In genomic region chr3:69468280-69469008, GRCm38 (mm10) we compare ENCODE assay signal across 11 mouse cellular contexts.
DNase-seq lines count a peak whose midpoint lies in the region; ATAC-seq lines count a peak whose summit lies in the region.
"Had no signal": no experiment of that assay in that cellular context is flagged by ENCODE, and none has a peak within 500 bp of the region (broad histone marks: within the 10 kb centered on the region; RNA-seq: fewer than 3 reads in every experiment).

No protein-coding gene starts in this region.

- H3K4me1 ChIP-seq in heart, embryonic 13.5 days = peaks cover 43% of the 10 kb centered on the region
- H3K4me1 ChIP-seq: kidney, embryonic 15.5 days had no signal

- H3K27me3 ChIP-seq in heart, embryonic 13.5 days (replicated peaks) = no peaks in the 10 kb centered on the region
- H3K27me3 ChIP-seq: hindbrain, embryonic 15.5 days; kidney, embryonic 15.5 days had no signal

- H3K9ac ChIP-seq in heart, embryonic 13.5 days = no peak overlapping the region
- H3K9ac ChIP-seq: hindbrain, embryonic 15.5 days; kidney, embryonic 15.5 days had no signal

- H3K4me3 ChIP-seq in heart, embryonic 13.5 days = no peak overlapping the region
- H3K4me3 ChIP-seq: hindbrain, embryonic 15.5 days; kidney, embryonic 15.5 days; myocyte had no signal

- H3K4me2 ChIP-seq in heart, embryonic 13.5 days = no peak overlapping the region
- H3K4me2 ChIP-seq: heart, embryonic 11.5 days; hindbrain, embryonic 15.5 days; kidney, embryonic 15.5 days had no signal

- WGBS in heart, embryonic 13.5 days = 36% methylated on average over 9 of the region's 9 CpGs

- H3K27ac ChIP-seq in heart, embryonic 13.5 days (replicated peaks) = 0 out of 2 replicates have a peak overlapping the region, but pooled peaks have one; percentile 8
- H3K27ac ChIP-seq: hindbrain, embryonic 15.5 days; kidney, embryonic 15.5 days had no signal

- no peak for ATAC-seq in heart, embryonic 13.5 days (ENCODE audit: extremely low read depth, insufficient number of reproducible peaks, low FRiP score, low TSS enrichment)
- ATAC-seq in CD4-positive, CD25-positive, alpha-beta regulatory T cell, adult 4 months = peak; percentile 71
- peak; percentile 58 for ATAC-seq in inflammation-experienced regulatory T-cells, adult 6 months

- H3K9me3 ChIP-seq in heart, embryonic 13.5 days = no peaks in the 10 kb centered on the region
- H3K9me3 ChIP-seq: hindbrain, embryonic 15.5 days; kidney, embryonic 15.5 days had no signal

- DNase-seq in heart, postnatal 14 days = no peak
- peak; percentile 51 for DNase-seq in R1 (ENCODE audit: low read depth, low spot score)
- DNase-seq in layer of hippocampus, postnatal 36 days = no peak
- no peak for DNase-seq in thymus, adult 18-20 months

- no peaks in the 10 kb centered on the region for H3K36me3 ChIP-seq in heart, embryonic 13.5 days
- H3K36me3 ChIP-seq: hindbrain, embryonic 15.5 days; kidney, embryonic 15.5 days had no signal

- intact Hi-C loops in heart, postnatal 14 days (cut with DNase I) = no loop called here
